Mouse (Mus musculus): ENCODE results near the gene Rab11b.
A peak's percentile ranks its signal among the peaks of the same experiment; 100 is the strongest.
"Not testable (repeated sequence)": the region's sequence is repeated elsewhere in the genome, so short reads cannot be mapped to it uniquely, and the experiment has no call there.

Gene Rab11b

GRCm38 (mm10) chr17:33766389-33766788, 6.1 kb upstream of the Rab11b start:
- no peak for DNase-seq

GRCm38 (mm10) chr17:33759767-33760254, 519 bp downstream of the Rab11b start:
- DNase-seq: peak; percentile 91 to 92

GRCm38 (mm10) chr17:33757231-33757630, 3.1 kb downstream of the Rab11b start:
- DNase-seq: peak; percentile 32 to 33

GRCm38 (mm10) chr17:33756108-33756790, 4.1 kb downstream of the Rab11b start:
- DNase-seq: no peak

GRCm38 (mm10) chr17:33755418-33756107, 4.8 kb downstream of the Rab11b start:
- peak in 1 of 2 experiments; percentile 15 for DNase-seq

GRCm38 (mm10) chr17:33754656-33755055, 5.7 kb downstream of the Rab11b start:
- DNase-seq: peak in 1 of 2 experiments; percentile 18

GRCm38 (mm10) chr17:33752297-33752696, 8.0 kb downstream of the Rab11b start:
- no peak for DNase-seq

- no peak for DNase-seq
Observed at GRCm38 (mm10) chr17:33751181-33751580, 9.1 kb downstream of the Rab11b start.

- DNase-seq: no peak
Observed at GRCm38 (mm10) chr17:33749451-33749850, 10.9 kb downstream of the Rab11b start.

- peak in 1 of 2 experiments; percentile 42 for DNase-seq
Observed at GRCm38 (mm10) chr17:33746011-33746410, 14.3 kb downstream of the Rab11b start.

GRCm38 (mm10) chr17:33744686-33745384, 15.5 kb downstream of the Rab11b start:
- no peak for DNase-seq

- DNase-seq: no peak
Observed at GRCm38 (mm10) chr17:33742420-33742819, 17.9 kb downstream of the Rab11b start.

- not testable (repeated sequence) for DNase-seq
Observed at GRCm38 (mm10) chr17:33733526-33733925, 26.8 kb downstream of the Rab11b start.

- not testable (repeated sequence) for DNase-seq
Observed at GRCm38 (mm10) chr17:33732556-33733083, 27.7 kb downstream of the Rab11b start.

GRCm38 (mm10) chr17:33729215-33729614, 31.1 kb downstream of the Rab11b start:
- no peak for DNase-seq

- no peak for DNase-seq
Observed at GRCm38 (mm10) chr17:33728396-33728795, 31.9 kb downstream of the Rab11b start.

- no peak for DNase-seq
Observed at GRCm38 (mm10) chr17:33719736-33720378, 40.5 kb downstream of the Rab11b start.

GRCm38 (mm10) chr17:33718944-33719725, 41.2 kb downstream of the Rab11b start:
- DNase-seq: no peak

- DNase-seq: peak; percentile 95 to 97
Observed at GRCm38 (mm10) chr17:33718384-33718881, 41.9 kb downstream of the Rab11b start, which contains the start of gene March2. March2 (minus strand) TSS chr17:33718670.

- DNase-seq: no peak
Observed at GRCm38 (mm10) chr17:33717982-33718381, 42.3 kb downstream of the Rab11b start.

- DNase-seq: no peak
Observed at GRCm38 (mm10) chr17:33717246-33717645, 43.1 kb downstream of the Rab11b start.
